Mouse (Mus musculus) adrenal gland (tissue): ENCODE data around the gene Tyw5.

Experiments used
- intact Hi-C: fragments of 180-260 bp; cut with DNase I; formaldehyde crosslinking; loops from one replicate; pipeline ENCODE4 v1.15.1; 2025
- long read RNA-seq, 2 experiments: library from polyadenylated mRNA; unstranded; transcript quantifications; one replicate each; pipeline ENCODE4 v2.0.0; 2020; ENCODE audit warnings: borderline replicate concordance in 1 of 2; ENCODE audit not compliant: insufficient replicate concordance in 1 of 2

Gene Tyw5
- long read RNA-seq, experiment 1, transcript Tyw5-201 (8 exons, 1,398 nt) = major isoform, 10 of 21 reads
- long read RNA-seq, experiment 1, partial matches to known transcripts = 0 of 21 reads
- long read RNA-seq, experiment 1, other reads (novel, unspliced or antisense) = 4 of 21 reads
- long read RNA-seq, experiment 2, transcript Tyw5-201 (8 exons, 1,398 nt) = major isoform, 8 of 22 reads
- long read RNA-seq, experiment 2, transcript Tyw5-209 (8 exons, 1,847 nt) = major isoform, 8 of 22 reads
- long read RNA-seq, experiment 2, partial matches to known transcripts = 1 of 22 reads
- long read RNA-seq, experiment 2, other reads (novel, unspliced or antisense) = 2 of 22 reads

GRCm38 (mm10) chr1:57406187-57407151 is at the start of gene Tyw5, which contains the start of gene Maip1:
Gene Tyw5 (minus strand): TSS chr1:57407101.
Gene Maip1 (plus strand): TSS chr1:57406328.
- intact Hi-C loops = no loop called here

GRCm38 (mm10) chr1:57450241-57450640 is 43.3 kb upstream of the Tyw5 start:
- intact Hi-C loops = no loop called here

GRCm38 (mm10) chr1:57445679-57446078 is 38.8 kb upstream of the Tyw5 start:
- intact Hi-C loops = no loop called here

GRCm38 (mm10) chr1:57440771-57441170 is 33.9 kb upstream of the Tyw5 start:
- intact Hi-C loops = no loop called here

- intact Hi-C loops = loop anchor here (10.0 kb wide), 1 partner anchor 336 kb away; the partner anchor contains the start of gene Spats2l
Observed at GRCm38 (mm10) chr1:57439026-57439425, 32.1 kb upstream of the Tyw5 start.

GRCm38 (mm10) chr1:57436954-57437353 is 30.1 kb upstream of the Tyw5 start:
- intact Hi-C loops = loop anchor here (10.0 kb wide), 1 partner anchor 338 kb away; the partner anchor contains the start of gene Spats2l

GRCm38 (mm10) chr1:57436408-57436807 is 29.5 kb upstream of the Tyw5 start:
- intact Hi-C loops = loop anchor here (10.0 kb wide), 1 partner anchor 338 kb away; the partner anchor contains the start of gene Spats2l

- intact Hi-C loops = loop anchor here (10.0 kb wide), 1 partner anchor 342 kb away; the partner anchor contains the start of gene Spats2l
Observed at GRCm38 (mm10) chr1:57433141-57433540, 26.2 kb upstream of the Tyw5 start.

GRCm38 (mm10) chr1:57429786-57430483 is 23.0 kb upstream of the Tyw5 start:
- intact Hi-C loops = loop anchor here (1.0 to 10.0 kb wide), 5 partner anchors 345 to 865 kb away; partner anchors contain the start of genes Aox1 and Spats2l

GRCm38 (mm10) chr1:57428368-57429308 is 21.7 kb upstream of the Tyw5 start:
- intact Hi-C loops = loop anchor here (1.0 to 10.0 kb wide), 4 partner anchors 521 to 866 kb away; partner anchors contain the start of gene Aox1

- intact Hi-C loops = loop anchor here (10.0 kb wide), 2 partner anchors 601 to 871 kb away; partner anchors contain the start of gene Aox1
Observed at GRCm38 (mm10) chr1:57423696-57424095, 16.8 kb upstream of the Tyw5 start.

- intact Hi-C loops = no loop called here
Observed at GRCm38 (mm10) chr1:57413397-57413796, 6.5 kb upstream of the Tyw5 start.

- intact Hi-C loops = no loop called here
Observed at GRCm38 (mm10) chr1:57408994-57409393, 2.1 kb upstream of the Tyw5 start.

GRCm38 (mm10) chr1:57402116-57402515 is 4.8 kb downstream of the Tyw5 start:
- intact Hi-C loops = no loop called here

- intact Hi-C loops = no loop called here
Observed at GRCm38 (mm10) chr1:57400877-57401276, 6.0 kb downstream of the Tyw5 start.

GRCm38 (mm10) chr1:57400321-57400720 is 6.6 kb downstream of the Tyw5 start:
- intact Hi-C loops = no loop called here

- intact Hi-C loops = no loop called here
Observed at GRCm38 (mm10) chr1:57394051-57394450, 12.8 kb downstream of the Tyw5 start.

- intact Hi-C loops = no loop called here
Observed at GRCm38 (mm10) chr1:57392417-57392816, 14.5 kb downstream of the Tyw5 start.

GRCm38 (mm10) chr1:57390993-57391790 is 15.7 kb downstream of the Tyw5 start:
- intact Hi-C loops = no loop called here
